Mouse (Mus musculus) large intestine, adult 2 months (tissue): ENCODE results near the gene Neurl4. TPM values are rescaled to one million over a fixed set of nuclear protein-coding genes. Genes with fewer than 3 reads are reported as not detected.
"Not testable (repeated sequence)": the region's sequence is repeated elsewhere in the genome, so short reads cannot be mapped to it uniquely, and the experiment has no call there.

Experiments used
- DNase-seq: peaks from one replicate; pipeline ENCODE4 v3.0.0-alpha.2; 2012; ENCODE audit warnings: low read depth, low spot score
- WGBS: fragments of 180-500 bp; shearing (Covaris S2); methylation state at CpG from one replicate; pipeline ENCODE4 v1.1.7; 2018; 5-methylcytosine and 5-hydroxymethylcytosine counted together
- polyA plus RNA-seq: library from polyadenylated mRNA; depleted of rRNA; stranded (reverse); fragments of >200 nt; gene quantifications from 2 replicates; pipeline ENCODE4 v1.2.3, GENCODE M21; 2012

Gene Neurl4
- polyA plus RNA-seq, 1 experiment = 24.4 TPM

- DNase-seq = no peak
- WGBS = 94% methylated on average over 2 of the region's 2 CpGs
Observed at GRCm38 (mm10) chr11:69927501-69927900, 26.6 kb downstream of the Neurl4 start.

GRCm38 (mm10) chr11:69929712-69930111, 28.8 kb downstream of the Neurl4 start:
- DNase-seq = no peak
- 65% methylated on average over 4 of the region's 4 CpGs for WGBS

- not testable (repeated sequence) for DNase-seq
- 90% methylated on average over 8 of the region's 8 CpGs for WGBS
Observed at GRCm38 (mm10) chr11:69930176-69930575, 29.3 kb downstream of the Neurl4 start.

GRCm38 (mm10) chr11:69930967-69931537, 30.2 kb downstream of the Neurl4 start:
- 64% methylated on average over 3 of the region's 3 CpGs for WGBS
- no peak for DNase-seq

GRCm38 (mm10) chr11:69931769-69932168, 30.9 kb downstream of the Neurl4 start:
- WGBS = 68% methylated on average over 8 of the region's 8 CpGs
- DNase-seq = no peak

- DNase-seq = no peak
- 46% methylated on average over 3 of the region's 3 CpGs for WGBS
Observed at GRCm38 (mm10) chr11:69932254-69932653, 31.4 kb downstream of the Neurl4 start.

GRCm38 (mm10) chr11:69933066-69933465, 32.2 kb downstream of the Neurl4 start:
- WGBS = 48% methylated on average over 4 of the region's 4 CpGs
- no peak for DNase-seq

- DNase-seq = no peak
- 2% methylated on average over 18 of the region's 18 CpGs for WGBS
Observed at GRCm38 (mm10) chr11:69934169-69934568, 33.3 kb downstream of the Neurl4 start.

- DNase-seq = no peak
- WGBS = 13% methylated on average over 6 of the region's 6 CpGs
Observed at GRCm38 (mm10) chr11:69934681-69935080, 33.8 kb downstream of the Neurl4 start.

GRCm38 (mm10) chr11:69935137-69935879, 34.4 kb downstream of the Neurl4 start, which contains the start of gene Ybx2:
TSS of gene Ybx2 (plus strand) at chr11:69935796.
- no peak for DNase-seq
- WGBS = 2% methylated on average over 60 of the region's 62 CpGs

GRCm38 (mm10) chr11:69936156-69936555, 35.3 kb downstream of the Neurl4 start:
- DNase-seq = no peak

GRCm38 (mm10) chr11:69936714-69937347, 36.0 kb downstream of the Neurl4 start:
- 12% methylated on average over 9 of the region's 9 CpGs for WGBS
- no peak for DNase-seq

More at GRCm38 (mm10) chr11:69936156-69936555, 35.3 kb downstream of the Neurl4 start:
- under 1% methylated on average over 30 of the region's 30 CpGs for WGBS

- DNase-seq = no peak
- 19% methylated on average over 4 of the region's 4 CpGs for WGBS
Observed at GRCm38 (mm10) chr11:69937385-69937784, 36.5 kb downstream of the Neurl4 start.

GRCm38 (mm10) chr11:69937834-69938233, 37.0 kb downstream of the Neurl4 start:
- WGBS = 59% methylated on average over 5 of the region's 5 CpGs
- DNase-seq = no peak

GRCm38 (mm10) chr11:69938401-69938979, 37.6 kb downstream of the Neurl4 start:
- WGBS = 43% methylated on average over 9 of the region's 9 CpGs
- DNase-seq = no peak

- 67% methylated on average over 5 of the region's 5 CpGs for WGBS
- no peak for DNase-seq
Observed at GRCm38 (mm10) chr11:69939181-69939580, 38.3 kb downstream of the Neurl4 start.

- DNase-seq = no peak
- WGBS = 94% methylated on average over 17 of the region's 17 CpGs
Observed at GRCm38 (mm10) chr11:69939731-69940130, 38.9 kb downstream of the Neurl4 start.

GRCm38 (mm10) chr11:69940962-69941361, 40.1 kb downstream of the Neurl4 start:
- no peak for DNase-seq
- 91% methylated on average over 4 of the region's 4 CpGs for WGBS

GRCm38 (mm10) chr11:69945216-69945615, 44.3 kb downstream of the Neurl4 start:
- WGBS = 73% methylated on average over 13 of the region's 13 CpGs
- DNase-seq = no peak
